Mouse (Mus musculus) urinary bladder, postnatal 4 days (tissue): ENCODE results near the gene Cd36.

ENCODE experiments used
- DNase-seq, 2 experiments: peaks; one replicate each; pipeline ENCODE4 v3.0.0; 2021 to 2022; ENCODE audit warnings: low spot score in 2 of 2

The Cd36 gene

DNA sequence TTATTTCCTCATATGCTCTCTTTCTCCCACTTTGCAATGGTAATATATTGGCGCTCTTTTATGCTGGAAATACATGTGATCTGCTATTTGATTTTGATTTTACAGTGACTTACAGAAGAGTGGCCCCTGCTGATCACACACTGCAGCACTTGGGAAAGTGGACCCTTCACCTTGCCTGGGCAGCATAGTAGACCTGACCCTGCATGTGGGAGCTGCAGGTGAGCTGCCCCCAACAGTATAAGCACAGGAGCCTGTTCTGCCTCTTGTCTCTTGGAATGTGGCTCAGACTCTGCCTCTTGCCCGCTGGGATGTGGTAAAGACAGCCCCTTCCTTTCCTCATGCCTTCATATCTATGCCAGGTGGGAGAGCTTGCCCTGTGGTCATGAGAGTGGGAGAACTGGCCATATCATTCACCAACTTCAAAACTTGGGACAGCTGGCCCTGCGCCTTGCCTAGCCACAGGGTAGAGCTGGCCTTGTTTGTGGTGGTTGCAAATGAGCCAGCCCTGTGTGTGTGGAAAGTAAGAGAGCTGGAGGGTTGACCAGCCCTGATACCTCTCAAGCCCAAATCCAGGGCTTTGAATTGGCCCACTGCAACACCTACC, 81.7 kb downstream of the Cd36 start:
- DNase-seq: no peak

DNA sequence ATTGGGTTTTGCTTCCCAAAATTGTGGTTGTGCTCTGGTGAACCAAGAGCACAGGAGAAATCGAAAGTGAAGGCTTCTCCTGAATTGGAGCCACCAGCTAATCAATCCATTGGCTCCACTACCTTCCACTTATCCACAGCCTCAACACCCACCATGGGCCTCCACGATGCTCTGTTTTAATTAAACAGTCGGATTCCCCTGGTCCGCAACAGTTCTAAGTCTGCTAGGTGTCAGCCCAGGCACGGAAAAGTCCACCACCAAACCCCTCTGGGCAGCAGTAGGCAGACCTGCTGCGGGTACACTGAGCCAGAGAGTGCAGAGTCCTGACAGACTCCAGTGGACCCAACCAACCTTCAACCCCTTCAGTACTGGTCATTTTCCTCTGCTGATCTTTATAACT, 112.0 kb downstream of the Cd36 start:
- no peak for DNase-seq

DNA sequence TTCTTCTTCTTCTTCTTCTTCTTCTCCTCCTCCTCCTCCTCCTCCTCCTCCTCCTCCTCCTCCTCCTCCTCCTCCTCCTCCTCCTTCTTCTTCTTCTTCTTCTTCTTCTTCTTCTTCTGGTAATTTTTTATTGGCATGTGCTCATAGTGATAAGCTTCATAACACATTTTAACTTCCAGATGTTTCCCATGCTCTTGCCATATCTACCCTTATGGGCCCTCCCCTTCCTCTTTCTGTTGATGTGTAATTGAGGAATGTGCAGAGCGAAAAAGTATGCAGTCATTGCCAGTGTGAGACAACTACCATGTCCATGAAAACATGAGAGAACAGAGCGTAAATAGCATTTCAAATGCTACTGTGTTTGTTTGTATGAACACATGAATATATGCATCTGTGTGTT, 118.3 kb downstream of the Cd36 start:
- DNase-seq: no peak

DNA sequence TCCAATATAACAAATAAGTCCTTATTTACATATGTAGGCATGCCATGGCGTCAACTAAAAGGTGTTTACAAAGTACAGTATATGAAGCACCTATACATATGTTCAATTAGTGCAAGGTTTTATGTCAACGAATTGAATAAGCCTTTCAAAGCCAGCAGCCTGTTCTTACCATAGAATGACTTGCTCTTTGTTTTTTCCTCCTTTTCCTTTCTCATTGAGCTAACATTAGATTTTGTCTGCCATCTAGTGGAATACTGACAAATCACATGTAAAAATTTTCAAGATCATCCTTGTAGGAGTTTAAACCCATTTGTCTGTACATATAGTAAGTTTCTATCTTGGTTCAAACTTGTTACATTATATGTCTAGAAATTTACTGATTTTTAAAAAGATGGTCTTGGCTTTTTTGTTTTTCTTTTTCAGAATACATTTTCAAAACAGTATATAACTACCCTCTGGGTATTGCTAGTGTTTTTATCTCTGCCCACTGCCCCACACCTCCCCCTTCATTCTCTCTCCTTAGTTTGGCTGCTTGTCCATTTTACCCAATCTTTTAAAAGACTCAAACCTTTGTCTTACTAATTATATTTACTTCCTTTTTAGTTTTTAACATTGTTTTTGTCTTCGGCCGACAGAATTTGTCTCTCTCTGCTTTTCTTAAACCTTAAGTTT, 122.5 kb downstream of the Cd36 start:
- no peak for DNase-seq

DNA sequence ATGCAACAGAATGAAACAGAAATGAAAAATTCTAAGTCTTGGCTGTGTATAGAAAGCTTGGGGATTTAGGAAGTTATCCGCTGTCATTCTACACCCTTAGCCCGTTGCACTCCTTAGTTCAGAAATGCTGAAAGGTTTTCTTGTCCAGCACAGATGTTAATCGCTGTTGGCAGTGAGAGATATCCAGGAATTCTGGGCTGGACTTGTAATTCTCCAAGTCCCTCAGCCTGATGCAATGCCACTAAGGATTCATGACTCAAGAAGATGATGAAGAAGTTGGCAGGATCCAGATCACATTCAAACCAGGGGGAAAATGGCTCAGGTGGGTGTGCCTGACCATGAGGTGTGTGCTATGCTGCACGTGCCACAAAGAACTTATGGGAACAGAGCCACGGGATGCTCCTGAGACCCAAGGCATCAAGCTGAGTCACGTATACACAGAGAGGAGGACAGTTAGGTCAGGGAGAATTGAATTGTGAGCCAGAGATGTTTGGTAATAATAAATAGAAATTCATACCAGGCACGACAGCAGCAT, 135.1 kb downstream of the Cd36 start:
- DNase-seq: no peak

DNA sequence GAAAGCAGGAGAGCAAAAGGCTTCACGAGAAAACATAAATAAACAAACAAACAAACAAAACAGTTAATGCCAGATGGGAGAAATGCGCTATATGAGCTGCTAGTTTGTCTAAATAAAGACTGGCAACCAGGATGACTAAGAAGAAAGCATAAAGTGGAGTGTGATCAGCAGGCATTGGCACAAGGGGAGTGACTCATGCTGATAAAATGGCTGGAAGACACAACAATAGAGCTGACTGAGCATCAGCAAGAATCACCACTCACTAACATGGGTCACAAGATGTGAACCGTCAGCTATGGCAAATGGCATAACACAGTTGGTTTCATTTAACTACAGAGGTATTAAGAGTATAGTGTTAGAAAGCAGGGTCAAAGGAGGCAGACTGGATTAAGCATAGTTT, 140.3 kb downstream of the Cd36 start:
- DNase-seq: no peak

GRCm38 (mm10) chr5:17747143-17747542, 141.5 kb downstream of the Cd36 start:
- no peak for DNase-seq

- DNase-seq: no peak
Measured at GRCm38 (mm10) chr5:17746520-17746919, 142.1 kb downstream of the Cd36 start.

DNA sequence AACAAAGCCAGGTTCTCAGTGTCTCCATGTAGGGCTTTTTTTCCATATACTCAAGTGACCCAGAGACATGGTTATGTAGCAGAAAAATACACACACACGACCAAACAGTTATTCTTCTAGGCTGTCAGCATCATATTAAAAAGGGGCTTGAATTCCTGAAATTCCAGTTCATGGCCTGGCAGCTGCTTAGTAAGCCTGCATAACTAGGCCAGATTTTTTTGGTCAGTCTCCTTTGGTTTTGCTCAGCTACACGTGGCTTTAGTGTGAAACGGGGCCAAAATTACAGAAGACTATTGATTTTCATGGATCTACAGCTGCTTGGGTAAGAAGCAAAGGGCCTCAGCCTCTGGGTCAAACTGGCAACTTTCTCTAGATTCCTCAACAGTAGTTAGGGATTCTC, 148.8 kb downstream of the Cd36 start:
- no peak for DNase-seq
